Mouse (Mus musculus): ENCODE results near the gene Nav2. TPM values are rescaled to one million over a fixed set of nuclear protein-coding genes. Genes with fewer than 3 reads are reported as not detected.
A peak's percentile ranks its signal among the peaks of the same experiment; 100 is the strongest.

Gene Nav2
- total and polyA plus RNA-seq, 2 experiments from 2014 or later = 16.3 to 44.0 TPM

- Histone ChIP-seq H3K4me1 (ENCODE audit: insufficient read depth) (no peaks in the 10 kb centered on the region), H3K27ac (ENCODE audit: low read depth, low read length) (no peak overlapping the region), H3K36me3 (ENCODE audit: insufficient read depth) (no peaks in the 10 kb centered on the region), H3K9ac (no peak overlapping the region), H3K9me3 (ENCODE audit: low read length) (no peaks in the 10 kb centered on the region), H3K4me3 (ENCODE audit: low read depth, low read length) (no peak overlapping the region), H3K4me2 (ENCODE audit: low read depth) (no peak overlapping the region), H3K27me3 (ENCODE audit: insufficient read depth, low read length) (no peaks in the 10 kb centered on the region)
- ATAC-seq (peak; percentile 28; the same call in 1 of the 2 replicates), DNase-seq (no peak)
- WGBS = 67% methylated on average over 6 of the region's 6 CpGs
- no peak for TF ChIP-seq CTCF (IDR thresholded peaks at IDR 0.05; ENCODE audit: low read depth)
Observed at GRCm38 (mm10) chr7:49045499-49046346, 137.2 kb downstream of the Nav2 start.

- no peaks in the 10 kb centered on the region for H3K36me3 ChIP-seq (ENCODE audit: insufficient read depth)
- no peak overlapping the region for H3K9ac ChIP-seq
- H3K4me2 ChIP-seq (ENCODE audit: low read depth) = no peak overlapping the region
- ATAC-seq = no peak
- no peaks in the 10 kb centered on the region for H3K4me1 ChIP-seq (ENCODE audit: insufficient read depth)
- TF ChIP-seq CTCF (IDR thresholded peaks at IDR 0.05; ENCODE audit: low read depth) = no peak
- H3K9me3 ChIP-seq (ENCODE audit: low read length) = no peaks in the 10 kb centered on the region
- no peak overlapping the region for H3K4me3 ChIP-seq (ENCODE audit: low read depth, low read length)
- no peaks in the 10 kb centered on the region for H3K27me3 ChIP-seq (ENCODE audit: insufficient read depth, low read length)
- no peak for DNase-seq
- 64% methylated on average over 6 of the region's 6 CpGs for WGBS
- H3K27ac ChIP-seq (ENCODE audit: low read depth, low read length) = no peak overlapping the region
Observed at GRCm38 (mm10) chr7:49046347-49046989, 138.0 kb downstream of the Nav2 start.

GRCm38 (mm10) chr7:49047336-49047735 lies 138.8 kb downstream of the Nav2 start:
- TF ChIP-seq CTCF (IDR thresholded peaks at IDR 0.05; ENCODE audit: low read depth) = no peak
- Histone ChIP-seq H3K4me2 (ENCODE audit: low read depth) (no peak overlapping the region), H3K4me3 (ENCODE audit: low read depth, low read length) (no peak overlapping the region), H3K4me1 (ENCODE audit: insufficient read depth) (no peaks in the 10 kb centered on the region), H3K27ac (ENCODE audit: low read depth, low read length) (no peak overlapping the region), H3K9ac (no peak overlapping the region), H3K27me3 (ENCODE audit: insufficient read depth, low read length) (no peaks in the 10 kb centered on the region), H3K9me3 (ENCODE audit: low read length) (no peaks in the 10 kb centered on the region), H3K36me3 (ENCODE audit: insufficient read depth) (no peaks in the 10 kb centered on the region)
- DNase-seq (no peak), ATAC-seq (peak; percentile 50; the same call in 1 of the 2 replicates)
- whole genome bisulfite sequencing = 43% methylated on average over 8 of the region's 8 CpGs

GRCm38 (mm10) chr7:49052871-49053618 lies 144.5 kb downstream of the Nav2 start:
- H3K4me1 ChIP-seq (ENCODE audit: insufficient read depth) = no peaks in the 10 kb centered on the region
- no peaks in the 10 kb centered on the region for H3K9me3 ChIP-seq (ENCODE audit: low read length)
- DNase-seq (no peak), ATAC-seq (peak; percentile 29; the same call in 1 of the 2 replicates)
- no peak for TF ChIP-seq CTCF (IDR thresholded peaks at IDR 0.05; ENCODE audit: low read depth)
- H3K27ac ChIP-seq (ENCODE audit: low read depth, low read length) = no peak overlapping the region
- no peak overlapping the region for H3K4me3 ChIP-seq (ENCODE audit: low read depth, low read length)
- no peaks in the 10 kb centered on the region for H3K36me3 ChIP-seq (ENCODE audit: insufficient read depth)
- H3K27me3 ChIP-seq (ENCODE audit: insufficient read depth, low read length) = no peaks in the 10 kb centered on the region
- H3K9ac ChIP-seq = no peak overlapping the region
- WGBS = 74% methylated on average over 9 of the region's 9 CpGs
- no peak overlapping the region for H3K4me2 ChIP-seq (ENCODE audit: low read depth)

- H3K4me2 ChIP-seq (ENCODE audit: low read depth) = no peak overlapping the region
- ATAC-seq (peak; percentile 42; the same call in 1 of the 2 replicates), DNase-seq (no peak)
- no peaks in the 10 kb centered on the region for H3K36me3 ChIP-seq (ENCODE audit: insufficient read depth)
- no peak overlapping the region for H3K4me3 ChIP-seq (ENCODE audit: low read depth, low read length)
- no peaks in the 10 kb centered on the region for H3K4me1 ChIP-seq (ENCODE audit: insufficient read depth)
- 39% methylated on average over 10 of the region's 10 CpGs for WGBS
- H3K27ac ChIP-seq (ENCODE audit: low read depth, low read length) = no peak overlapping the region
- no peak for TF ChIP-seq CTCF (IDR thresholded peaks at IDR 0.05; ENCODE audit: low read depth)
- H3K9me3 ChIP-seq (ENCODE audit: low read length) = no peaks in the 10 kb centered on the region
- H3K9ac ChIP-seq = no peak overlapping the region
- no peaks in the 10 kb centered on the region for H3K27me3 ChIP-seq (ENCODE audit: insufficient read depth, low read length)
Observed at GRCm38 (mm10) chr7:49055273-49055672, 146.8 kb downstream of the Nav2 start.

GRCm38 (mm10) chr7:49058304-49059012 lies 149.9 kb downstream of the Nav2 start:
- Histone ChIP-seq H3K9me3 (ENCODE audit: low read length) (no peaks in the 10 kb centered on the region), H3K4me3 (ENCODE audit: low read depth, low read length) (no peak overlapping the region), H3K4me2 (ENCODE audit: low read depth) (no peak overlapping the region), H3K27ac (ENCODE audit: low read depth, low read length) (no peak overlapping the region), H3K36me3 (ENCODE audit: insufficient read depth) (no peaks in the 10 kb centered on the region), H3K9ac (no peak overlapping the region), H3K4me1 (ENCODE audit: insufficient read depth) (no peaks in the 10 kb centered on the region), H3K27me3 (ENCODE audit: insufficient read depth, low read length) (no peaks in the 10 kb centered on the region)
- WGBS = 76% methylated on average over 8 of the region's 8 CpGs
- no peak for TF ChIP-seq CTCF (IDR thresholded peaks at IDR 0.05; ENCODE audit: low read depth)
- DNase-seq (no peak), ATAC-seq (peak; percentile 79)
